Mouse (Mus musculus) CH12.LX (cell line): ENCODE measurements at regions not wholly inside any gene's neighbourhood (a gene's known extent, or its start where the extent isn't known, plus 50 kb on each side); places are given as distances from the start of the nearest gene placed in this dataset.

Source experiments
- BHLHE40 ChIP-seq: IDR thresholded peaks from 2 replicates; pipeline ENCODE4 v1.6.1; 2011; ENCODE audit warnings: mild to moderate bottlenecking, low read depth, low read length, improper control_type of control experiment
- CTCF ChIP-seq, 2 experiments: IDR thresholded peaks in 1 of 2; conservative IDR thresholded peaks in 1 of 2; 2 replicates each; pipeline ENCODE4 v1.5.1; 2011 to 2012; ENCODE audit warnings: low read depth in 2 of 2, low read length in 2 of 2, improper control_type of control experiment in 1 of 2, inconsistent platforms in 1 of 2, mild to moderate bottlenecking in 1 of 2, moderate library complexity in 1 of 2
- E2F4 ChIP-seq: IDR thresholded peaks from 2 replicates; pipeline ENCODE4 v1.6.1; 2011; ENCODE audit warnings: low read depth, low read length, improper control_type of control experiment; ENCODE audit not compliant: insufficient replicate concordance
- EP300 ChIP-seq: IDR thresholded peaks from 2 replicates; pipeline ENCODE4 v1.6.1; 2011; ENCODE audit warnings: low read length, improper control_type of control experiment
- HCFC1 ChIP-seq: IDR thresholded peaks from 2 replicates; pipeline ENCODE4 v1.6.1; 2012; ENCODE audit warnings: low read depth, mild to moderate bottlenecking, inconsistent platforms, low read length, improper control_type of control experiment
- JUND ChIP-seq: conservative IDR thresholded peaks from 2 replicates; pipeline ENCODE4 v1.6.1; 2011; ENCODE audit warnings: low read depth, low read length, improper control_type of control experiment
- NELFE ChIP-seq: IDR thresholded peaks from 2 replicates; pipeline ENCODE4 v1.6.1; 2011; ENCODE audit warnings: low read depth, low read length, improper control_type of control experiment
- POLR2A ChIP-seq: IDR thresholded peaks from 2 replicates; pipeline ENCODE4 v1.6.1; 2011; ENCODE audit warnings: low read depth, mild to moderate bottlenecking, improper control_type of control experiment, low read length
- RCOR1 ChIP-seq: conservative IDR thresholded peaks from 2 replicates; pipeline ENCODE4 v1.6.1; 2012; ENCODE audit warnings: low read depth, mild to moderate bottlenecking, inconsistent platforms, low read length, improper control_type of control experiment
- USF2 ChIP-seq: conservative IDR thresholded peaks from 2 replicates; pipeline ENCODE4 v1.6.1; 2011; ENCODE audit warnings: low read depth, low read length, improper control_type of control experiment
- ZC3H11A ChIP-seq: IDR thresholded peaks from 2 replicates; pipeline ENCODE4 v1.6.1; 2012; ENCODE audit warnings: low read depth, mild to moderate bottlenecking, inconsistent platforms, low read length, improper control_type of control experiment

DNA sequence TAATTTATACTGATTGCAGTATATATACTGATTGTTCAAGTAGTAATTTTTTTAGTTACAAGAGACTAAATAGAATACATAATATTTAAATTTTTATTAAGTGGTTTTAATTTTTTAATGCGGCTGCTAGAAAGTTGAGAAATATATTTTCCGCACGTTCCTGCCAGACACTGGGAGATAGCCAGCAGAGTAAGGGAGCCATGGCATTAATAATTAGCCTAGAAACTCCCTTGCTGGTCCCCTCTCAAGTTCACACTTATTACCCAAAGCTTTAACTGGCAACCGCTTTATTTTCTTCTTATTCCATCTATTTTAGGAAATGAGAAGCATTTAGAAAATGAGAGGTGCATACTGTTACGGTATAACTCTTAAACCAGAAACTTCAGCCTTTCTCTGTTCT lies 78.0 kb upstream of the Oxgr1 start:
- TF ChIP-seq JUND, result no peak
- TF ChIP-seq ZC3H11A, result no peak
- TF ChIP-seq E2F4, result no peak
- no peak for TF ChIP-seq EP300
- no peak for TF ChIP-seq CTCF (conservative IDR thresholded peaks at IDR 0.05 in 1 of 2, IDR thresholded peaks at IDR 0.05 in 1 of 2; ENCODE audit: low read depth in 2 of 2, low read length in 2 of 2)
- no peak for TF ChIP-seq BHLHE40
- TF ChIP-seq NELFE, result no peak
- TF ChIP-seq RCOR1, result no peak
- no peak for TF ChIP-seq POLR2A
- TF ChIP-seq USF2, result no peak
- TF ChIP-seq HCFC1, result no peak
